Mouse (Mus musculus): ENCODE results near the gene Atp6v1a. TPM values are rescaled to one million over a fixed set of nuclear protein-coding genes. Genes with fewer than 3 reads are reported as not detected.

Atp6v1a gene
- polyA plus RNA-seq (2015; fragmentation: Nextera tagmentation; extraction: Ambion mirVana) = 116 and 123 TPM in 2 replicates

GRCm38 (mm10) chr16:44139536-44140185, at the start of gene Atp6v1a, which contains the start of gene Naa50:
Gene Atp6v1a, minus strand, starts transcription at chr16:44139705.
Gene Naa50, plus strand, starts transcription at chr16:44139830.
- peak within 1 kb of the TSS; percentile 97 for H3K9ac ChIP-seq (replicated peaks; ENCODE audit: low read length)
- peak within 1 kb of the TSS; percentile 95 for H3K4me3 ChIP-seq (ENCODE audit: low read length)
- under 1% methylated on average over 44 of the region's 71 CpGs for WGBS
- H3K9me3 ChIP-seq (ENCODE audit: low read length) = no peaks in the 10 kb centered on the region
- H3K4me2 ChIP-seq (replicated peaks; ENCODE audit: low read depth, low read length) = peak within 1 kb of the TSS; percentile 75
- no peaks in the 10 kb centered on the region for H3K27me3 ChIP-seq (ENCODE audit: insufficient read depth, low read length)
- peak; percentile 91 for ATAC-seq (ENCODE audit: low FRiP score, low TSS enrichment)
- peak within 1 kb of the TSS; percentile 100 for H3K27ac ChIP-seq (ENCODE audit: low read length)
- peaks cover 12% of the 10 kb centered on the region; the same call in 1 of the 2 replicates for H3K4me1 ChIP-seq (ENCODE audit: insufficient read depth, low read length)
- H3K36me3 ChIP-seq (ENCODE audit: insufficient read depth, low read length) = no peaks in the 10 kb centered on the region

GRCm38 (mm10) chr16:44188766-44189165, 49.3 kb upstream of the Atp6v1a start:
- H3K27ac ChIP-seq (ENCODE audit: low read length) = no peak overlapping the region
- no peak overlapping the region for H3K4me3 ChIP-seq (ENCODE audit: low read length)
- no peak overlapping the region for H3K9ac ChIP-seq (replicated peaks; ENCODE audit: low read length)
- 86% methylated on average over 3 of the region's 3 CpGs for WGBS
- ATAC-seq (ENCODE audit: low FRiP score, low TSS enrichment) = no peak
- no peak overlapping the region for H3K4me2 ChIP-seq (replicated peaks; ENCODE audit: low read depth, low read length)
- peaks cover 4% of the 10 kb centered on the region; the same call in 1 of the 2 replicates for H3K9me3 ChIP-seq (ENCODE audit: low read length)
- H3K27me3 ChIP-seq (ENCODE audit: insufficient read depth, low read length) = no peaks in the 10 kb centered on the region
- H3K36me3 ChIP-seq (ENCODE audit: insufficient read depth, low read length) = peaks cover 9% of the 10 kb centered on the region; the same call in 1 of the 2 replicates
- H3K4me1 ChIP-seq (ENCODE audit: insufficient read depth, low read length) = no peaks in the 10 kb centered on the region

- 92% methylated on average over 4 of the region's 4 CpGs for WGBS
- Histone ChIP-seq H3K27ac (ENCODE audit: low read length) (no peak overlapping the region), H3K4me3 (ENCODE audit: low read length) (no peak overlapping the region), H3K27me3 (ENCODE audit: insufficient read depth, low read length) (no peaks in the 10 kb centered on the region), H3K9ac (replicated peaks; ENCODE audit: low read length) (no peak overlapping the region), H3K9me3 (ENCODE audit: low read length) (peaks cover 4% of the 10 kb centered on the region; the same call in 1 of the 2 replicates), H3K4me1 (ENCODE audit: insufficient read depth, low read length) (no peaks in the 10 kb centered on the region), H3K36me3 (ENCODE audit: insufficient read depth, low read length) (peaks cover 9% of the 10 kb centered on the region; the same call in 1 of the 2 replicates), H3K4me2 (replicated peaks; ENCODE audit: low read depth, low read length) (no peak overlapping the region)
- no peak for ATAC-seq (ENCODE audit: low FRiP score, low TSS enrichment)
Measured at GRCm38 (mm10) chr16:44187172-44187571, 47.7 kb upstream of the Atp6v1a start.

GRCm38 (mm10) chr16:44184769-44185168, 45.3 kb upstream of the Atp6v1a start:
- peaks cover 10% of the 10 kb centered on the region for H3K36me3 ChIP-seq (ENCODE audit: insufficient read depth, low read length)
- H3K27ac ChIP-seq (ENCODE audit: low read length) = no peak overlapping the region
- no peak overlapping the region for H3K4me2 ChIP-seq (replicated peaks; ENCODE audit: low read depth, low read length)
- H3K9me3 ChIP-seq (ENCODE audit: low read length) = peaks cover 4% of the 10 kb centered on the region; the same call in 1 of the 2 replicates
- ATAC-seq (ENCODE audit: low FRiP score, low TSS enrichment) = no peak
- 76% methylated on average over 3 of the region's 3 CpGs for WGBS
- H3K9ac ChIP-seq (replicated peaks; ENCODE audit: low read length) = no peak overlapping the region
- no peaks in the 10 kb centered on the region for H3K4me1 ChIP-seq (ENCODE audit: insufficient read depth, low read length)
- no peaks in the 10 kb centered on the region for H3K27me3 ChIP-seq (ENCODE audit: insufficient read depth, low read length)
- no peak overlapping the region for H3K4me3 ChIP-seq (ENCODE audit: low read length)

GRCm38 (mm10) chr16:44182597-44182996, 43.1 kb upstream of the Atp6v1a start:
- no peak overlapping the region for H3K4me2 ChIP-seq (replicated peaks; ENCODE audit: low read depth, low read length)
- H3K4me3 ChIP-seq (ENCODE audit: low read length) = no peak overlapping the region
- H3K9me3 ChIP-seq (ENCODE audit: low read length) = no peaks in the 10 kb centered on the region
- 98% methylated on average over 1 of the region's 1 CpGs for WGBS
- no peaks in the 10 kb centered on the region for H3K27me3 ChIP-seq (ENCODE audit: insufficient read depth, low read length)
- H3K27ac ChIP-seq (ENCODE audit: low read length) = no peak overlapping the region
- ATAC-seq (ENCODE audit: low FRiP score, low TSS enrichment) = no peak
- H3K36me3 ChIP-seq (ENCODE audit: insufficient read depth, low read length) = peaks cover 4% of the 10 kb centered on the region
- no peaks in the 10 kb centered on the region for H3K4me1 ChIP-seq (ENCODE audit: insufficient read depth, low read length)
- no peak overlapping the region for H3K9ac ChIP-seq (replicated peaks; ENCODE audit: low read length)

- H3K36me3 ChIP-seq (ENCODE audit: insufficient read depth, low read length) = peaks cover 4% of the 10 kb centered on the region
- no peak for ATAC-seq (ENCODE audit: low FRiP score, low TSS enrichment)
Measured at GRCm38 (mm10) chr16:44178555-44178954, 39.0 kb upstream of the Atp6v1a start.

GRCm38 (mm10) chr16:44176511-44176910, 37.0 kb upstream of the Atp6v1a start:
- H3K4me3 ChIP-seq (ENCODE audit: low read length) = no peak overlapping the region
- peaks cover 17% of the 10 kb centered on the region for H3K4me1 ChIP-seq (ENCODE audit: insufficient read depth, low read length)
- ATAC-seq (ENCODE audit: low FRiP score, low TSS enrichment) = no peak
- H3K27ac ChIP-seq (ENCODE audit: low read length) = no peak overlapping the region
- WGBS = 92% methylated on average over 2 of the region's 2 CpGs
- peaks cover under 1% of the 10 kb centered on the region for H3K36me3 ChIP-seq (ENCODE audit: insufficient read depth, low read length)
- no peak overlapping the region for H3K4me2 ChIP-seq (replicated peaks; ENCODE audit: low read depth, low read length)
- H3K9ac ChIP-seq (replicated peaks; ENCODE audit: low read length) = no peak overlapping the region
- no peaks in the 10 kb centered on the region for H3K27me3 ChIP-seq (ENCODE audit: insufficient read depth, low read length)
- H3K9me3 ChIP-seq (ENCODE audit: low read length) = no peaks in the 10 kb centered on the region

More at GRCm38 (mm10) chr16:44178555-44178954, 39.0 kb upstream of the Atp6v1a start:
- WGBS = 23% methylated on average over 1 of the region's 1 CpGs
- no peaks in the 10 kb centered on the region for H3K9me3 ChIP-seq (ENCODE audit: low read length)
- H3K27ac ChIP-seq (ENCODE audit: low read length) = no peak overlapping the region
- no peak overlapping the region for H3K4me2 ChIP-seq (replicated peaks; ENCODE audit: low read depth, low read length)
- H3K4me1 ChIP-seq (ENCODE audit: insufficient read depth, low read length) = peaks cover 17% of the 10 kb centered on the region
- no peaks in the 10 kb centered on the region for H3K27me3 ChIP-seq (ENCODE audit: insufficient read depth, low read length)
- no peak overlapping the region for H3K9ac ChIP-seq (replicated peaks; ENCODE audit: low read length)
- no peak overlapping the region for H3K4me3 ChIP-seq (ENCODE audit: low read length)

GRCm38 (mm10) chr16:44175001-44175400, 35.5 kb upstream of the Atp6v1a start:
- Histone ChIP-seq H3K36me3 (ENCODE audit: insufficient read depth, low read length) (no peaks in the 10 kb centered on the region), H3K4me3 (ENCODE audit: low read length) (no peak overlapping the region), H3K27me3 (ENCODE audit: insufficient read depth, low read length) (no peaks in the 10 kb centered on the region), H3K27ac (ENCODE audit: low read length) (0 out of 2 replicates have a peak overlapping the region, but pooled peaks have one; percentile 7), H3K9me3 (ENCODE audit: low read length) (no peaks in the 10 kb centered on the region), H3K4me2 (replicated peaks; ENCODE audit: low read depth, low read length) (no peak overlapping the region), H3K4me1 (ENCODE audit: insufficient read depth, low read length) (peaks cover 17% of the 10 kb centered on the region), H3K9ac (replicated peaks; ENCODE audit: low read length) (no peak overlapping the region)
- no peak for ATAC-seq (ENCODE audit: low FRiP score, low TSS enrichment)
- WGBS = 48% methylated on average over 1 of the region's 1 CpGs

GRCm38 (mm10) chr16:44173966-44174530, 34.5 kb upstream of the Atp6v1a start:
- Histone ChIP-seq H3K4me2 (replicated peaks; ENCODE audit: low read depth, low read length) (peak overlapping the region; percentile 69), H3K4me1 (ENCODE audit: insufficient read depth, low read length) (peaks cover 17% of the 10 kb centered on the region), H3K9ac (replicated peaks; ENCODE audit: low read length) (peak overlapping the region; percentile 99), H3K27me3 (ENCODE audit: insufficient read depth, low read length) (no peaks in the 10 kb centered on the region), H3K9me3 (ENCODE audit: low read length) (no peaks in the 10 kb centered on the region), H3K36me3 (ENCODE audit: insufficient read depth, low read length) (no peaks in the 10 kb centered on the region), H3K27ac (ENCODE audit: low read length) (peak overlapping the region; percentile 96), H3K4me3 (ENCODE audit: low read length) (peak overlapping the region; percentile 92)
- 10% methylated on average over 7 of the region's 7 CpGs for WGBS
- ATAC-seq (ENCODE audit: low FRiP score, low TSS enrichment) = no peak

Data from kidney, embryonic 16.5 days (tissue).